Mouse (Mus musculus): Measurements from ENCODE around the gene Macrod2. TPM values are rescaled to one million over a fixed set of nuclear protein-coding genes. Genes with fewer than 3 reads are reported as not detected.

The Macrod2 gene
- polyA plus RNA-seq, 1 experiment from 2014 or later = 22.7 TPM

- DNase-seq (ENCODE audit: low spot score) = no peak
- 64% methylated on average over 4 of the region's 4 CpGs for WGBS
Observed at GRCm38 (mm10) chr2:142400781-142401180, 2005.7 kb downstream of the Macrod2 start.

DNA sequence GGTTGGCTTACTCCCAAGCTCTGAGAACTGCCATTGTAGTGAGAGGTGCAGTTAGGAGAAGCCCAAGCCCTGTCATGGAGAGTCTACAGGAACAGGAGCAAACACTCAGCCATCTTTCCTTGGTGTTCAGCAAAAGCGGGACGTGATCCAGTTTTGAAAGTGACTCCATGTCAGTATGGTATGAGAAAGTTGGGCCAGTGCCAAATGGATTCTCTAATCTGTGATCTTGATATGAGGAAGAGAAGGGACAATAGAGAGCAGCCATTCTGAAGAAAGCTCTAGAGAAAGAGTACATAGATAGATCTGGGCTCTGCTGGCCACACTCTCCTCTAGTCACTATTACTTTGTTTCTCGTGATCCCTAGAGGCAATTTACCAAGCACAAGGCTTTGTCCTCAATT is 2006.2 kb downstream of the Macrod2 start:
- 78% methylated on average over 3 of the region's 3 CpGs for WGBS
- Histone ChIP-seq H3K9me3 (ENCODE audit: low read length) (no peaks in the 10 kb centered on the region), H3K4me1 (ENCODE audit: insufficient read depth, low read depth, low read length) (no peaks in the 10 kb centered on the region), H3K36me3 (ENCODE audit: insufficient read depth, low read length) (no peaks in the 10 kb centered on the region), H3K27ac (ENCODE audit: low read length) (no peak overlapping the region), H3K9ac (replicated peaks; ENCODE audit: low read depth) (no peak overlapping the region), H3K4me2 (replicated peaks; ENCODE audit: low read depth, low read length) (no peak overlapping the region), H3K27me3 (replicated peaks; ENCODE audit: insufficient read depth, low read length) (no peaks in the 10 kb centered on the region), H3K4me3 (ENCODE audit: low read depth, low read length) (no peak overlapping the region)
- ATAC-seq (no peak), DNase-seq (ENCODE audit: low spot score) (no peak)
- TF ChIP-seq CTCF (IDR thresholded peaks at IDR 0.05) = no peak

More at GRCm38 (mm10) chr2:142400781-142401180, 2005.7 kb downstream of the Macrod2 start:
- no peak overlapping the region for H3K27ac ChIP-seq (ENCODE audit: low read length)
- H3K9me3 ChIP-seq (ENCODE audit: low read length) = no peaks in the 10 kb centered on the region
- no peaks in the 10 kb centered on the region for H3K4me1 ChIP-seq (ENCODE audit: insufficient read depth, low read depth, low read length)
- no peak for ATAC-seq
- TF ChIP-seq EP300 (IDR thresholded peaks at IDR 0.05) = no peak
- TF ChIP-seq CTCF (IDR thresholded peaks at IDR 0.05) = no peak
- H3K36me3 ChIP-seq (ENCODE audit: insufficient read depth, low read length) = no peaks in the 10 kb centered on the region
- H3K4me3 ChIP-seq (ENCODE audit: low read depth, low read length) = no peak overlapping the region
- H3K9ac ChIP-seq (replicated peaks; ENCODE audit: low read depth) = no peak overlapping the region
- H3K4me2 ChIP-seq (replicated peaks; ENCODE audit: low read depth, low read length) = no peak overlapping the region
- H3K27me3 ChIP-seq (replicated peaks; ENCODE audit: insufficient read depth, low read length) = no peaks in the 10 kb centered on the region

DNA sequence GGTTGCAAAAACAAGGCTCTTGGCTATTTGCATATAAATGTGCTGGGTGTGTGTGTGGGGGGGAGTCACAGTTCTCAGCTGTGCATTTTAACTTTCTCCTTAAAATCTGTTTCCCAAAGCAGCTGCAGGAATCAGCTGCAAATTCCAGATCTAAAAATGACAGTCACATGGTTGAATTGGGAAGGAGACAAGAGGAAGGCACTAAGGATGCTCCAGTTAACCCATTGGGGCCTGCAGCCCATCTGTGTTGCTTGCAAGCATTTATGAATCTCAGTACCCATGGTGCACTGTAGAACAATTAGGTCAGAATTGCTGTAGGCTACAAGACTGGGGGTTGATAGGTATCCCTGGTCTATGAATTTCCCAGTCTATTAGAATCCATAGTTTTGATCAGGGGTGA is 2008.3 kb downstream of the Macrod2 start:
- Histone ChIP-seq H3K27me3 (replicated peaks; ENCODE audit: insufficient read depth, low read length) (no peaks in the 10 kb centered on the region), H3K27ac (ENCODE audit: low read length) (no peak overlapping the region), H3K4me1 (ENCODE audit: insufficient read depth, low read depth, low read length) (no peaks in the 10 kb centered on the region), H3K36me3 (ENCODE audit: insufficient read depth, low read length) (no peaks in the 10 kb centered on the region), H3K9ac (replicated peaks; ENCODE audit: low read depth) (no peak overlapping the region), H3K9me3 (ENCODE audit: low read length) (no peaks in the 10 kb centered on the region), H3K4me3 (ENCODE audit: low read depth, low read length) (no peak overlapping the region), H3K4me2 (replicated peaks; ENCODE audit: low read depth, low read length) (no peak overlapping the region)
- TF ChIP-seq CTCF (IDR thresholded peaks at IDR 0.05) (no peak), EP300 (IDR thresholded peaks at IDR 0.05) (no peak)
- ATAC-seq (no peak), DNase-seq (ENCODE audit: low spot score) (no peak)

GRCm38 (mm10) chr2:142404321-142404720 is 2009.2 kb downstream of the Macrod2 start:
- TF ChIP-seq EP300 (IDR thresholded peaks at IDR 0.05) (no peak), CTCF (IDR thresholded peaks at IDR 0.05) (no peak)
- no peaks in the 10 kb centered on the region for H3K27me3 ChIP-seq (replicated peaks; ENCODE audit: insufficient read depth, low read length)
- no peaks in the 10 kb centered on the region for H3K36me3 ChIP-seq (ENCODE audit: insufficient read depth, low read length)
- no peak overlapping the region for H3K9ac ChIP-seq (replicated peaks; ENCODE audit: low read depth)
- WGBS = 50% methylated on average over 6 of the region's 6 CpGs
- H3K4me1 ChIP-seq (ENCODE audit: insufficient read depth, low read depth, low read length) = no peaks in the 10 kb centered on the region
- DNase-seq (ENCODE audit: low spot score) (no peak), ATAC-seq (no peak)
- no peaks in the 10 kb centered on the region for H3K9me3 ChIP-seq (ENCODE audit: low read length)
- H3K4me2 ChIP-seq (replicated peaks; ENCODE audit: low read depth, low read length) = no peak overlapping the region
- H3K27ac ChIP-seq (ENCODE audit: low read length) = no peak overlapping the region
- no peak overlapping the region for H3K4me3 ChIP-seq (ENCODE audit: low read depth, low read length)

- DNase-seq (ENCODE audit: low spot score) (no peak), ATAC-seq (no peak)
- no peak for TF ChIP-seq EP300 (IDR thresholded peaks at IDR 0.05)
- no peak for TF ChIP-seq CTCF (IDR thresholded peaks at IDR 0.05)
- Histone ChIP-seq H3K9me3 (ENCODE audit: low read length) (no peaks in the 10 kb centered on the region), H3K4me2 (replicated peaks; ENCODE audit: low read depth, low read length) (no peak overlapping the region), H3K36me3 (ENCODE audit: insufficient read depth, low read length) (no peaks in the 10 kb centered on the region), H3K27ac (ENCODE audit: low read length) (no peak overlapping the region), H3K27me3 (replicated peaks; ENCODE audit: insufficient read depth, low read length) (no peaks in the 10 kb centered on the region), H3K4me1 (ENCODE audit: insufficient read depth, low read depth, low read length) (no peaks in the 10 kb centered on the region), H3K9ac (replicated peaks; ENCODE audit: low read depth) (no peak overlapping the region), H3K4me3 (ENCODE audit: low read depth, low read length) (no peak overlapping the region)
Observed at GRCm38 (mm10) chr2:142407341-142407740, 2012.2 kb downstream of the Macrod2 start.

- Histone ChIP-seq H3K9me3 (ENCODE audit: low read length) (no peaks in the 10 kb centered on the region), H3K4me3 (ENCODE audit: low read depth, low read length) (no peak overlapping the region), H3K9ac (replicated peaks; ENCODE audit: low read depth) (no peak overlapping the region), H3K36me3 (ENCODE audit: insufficient read depth, low read length) (no peaks in the 10 kb centered on the region), H3K27ac (ENCODE audit: low read length) (no peak overlapping the region), H3K27me3 (replicated peaks; ENCODE audit: insufficient read depth, low read length) (no peaks in the 10 kb centered on the region), H3K4me2 (replicated peaks; ENCODE audit: low read depth, low read length) (no peak overlapping the region), H3K4me1 (ENCODE audit: insufficient read depth, low read depth, low read length) (no peaks in the 10 kb centered on the region)
- DNase-seq (ENCODE audit: low spot score) (no peak), ATAC-seq (no peak)
- TF ChIP-seq CTCF (IDR thresholded peaks at IDR 0.05) (no peak), EP300 (IDR thresholded peaks at IDR 0.05) (no peak)
Observed at GRCm38 (mm10) chr2:142410124-142410523, 2015.0 kb downstream of the Macrod2 start.

DNA sequence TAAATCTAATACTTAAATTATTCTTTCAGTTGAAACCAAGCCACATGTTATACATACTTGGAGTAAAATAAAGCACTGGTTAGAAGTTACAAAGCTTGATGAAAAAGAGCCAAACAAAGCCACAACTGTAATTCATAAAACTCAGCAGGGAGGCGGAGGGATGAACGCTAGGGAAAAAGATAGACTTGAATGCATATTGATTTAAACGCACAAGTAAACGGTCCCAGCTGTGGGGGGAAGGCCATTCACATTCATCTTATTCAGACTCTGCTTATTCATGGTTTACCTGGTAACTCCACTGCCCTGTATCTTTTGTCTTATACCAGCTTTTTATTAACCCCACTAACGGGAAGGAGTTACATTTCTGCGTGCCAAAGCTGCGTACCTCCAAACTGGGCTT is 2038.0 kb downstream of the Macrod2 start:
- Histone ChIP-seq H3K4me2 (replicated peaks; ENCODE audit: low read depth, low read length) (no peak overlapping the region), H3K9me3 (ENCODE audit: low read length) (no peaks in the 10 kb centered on the region), H3K27me3 (replicated peaks; ENCODE audit: insufficient read depth, low read length) (no peaks in the 10 kb centered on the region), H3K9ac (replicated peaks; ENCODE audit: low read depth) (no peak overlapping the region), H3K36me3 (ENCODE audit: insufficient read depth, low read length) (no peaks in the 10 kb centered on the region), H3K4me3 (ENCODE audit: low read depth, low read length) (no peak overlapping the region), H3K4me1 (ENCODE audit: insufficient read depth, low read depth, low read length) (no peaks in the 10 kb centered on the region), H3K27ac (ENCODE audit: low read length) (no peak overlapping the region)
- WGBS = 63% methylated on average over 7 of the region's 7 CpGs
- no peak for ATAC-seq
- DNase-seq (ENCODE audit: low spot score) = no peak
- TF ChIP-seq EP300 (IDR thresholded peaks at IDR 0.05) = no peak
- TF ChIP-seq CTCF (IDR thresholded peaks at IDR 0.05) = no peak

Measured in lung, postnatal 0 days (tissue).